Mouse (Mus musculus): ENCODE results near the gene Sgce.
"Not testable (repeated sequence)": the region's sequence is repeated elsewhere in the genome, so short reads cannot be mapped to it uniquely, and the experiment has no call there.

The Sgce gene

DNA sequence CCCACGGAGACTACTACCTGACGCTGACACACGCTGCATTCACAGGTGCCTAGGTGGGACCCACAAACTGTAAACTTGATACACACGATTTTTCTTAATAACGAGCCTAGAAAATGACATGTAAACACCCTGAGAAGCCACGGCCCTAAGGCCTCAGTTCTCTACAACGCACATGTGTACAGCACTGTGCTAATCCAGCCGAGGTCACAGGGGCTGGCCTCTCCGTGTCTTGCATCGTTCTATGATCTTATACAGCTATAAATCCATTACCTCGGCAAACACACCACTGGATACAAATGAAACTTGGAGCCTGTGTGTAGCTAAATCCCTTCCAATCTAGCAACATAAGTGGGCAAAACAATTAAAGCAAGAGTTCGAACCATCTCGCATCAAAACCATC, 24.3 kb downstream of the Sgce start:
- in situ Hi-C loops (cut with MboI, MseI): no loop called here

- in situ Hi-C loops (cut with MboI, MseI): no loop called here
Observed at GRCm38 (mm10) chr6:4722142-4722541, 24.9 kb downstream of the Sgce start.

- in situ Hi-C loops (cut with MboI, MseI): no loop called here
Observed at GRCm38 (mm10) chr6:4717344-4717743, 29.7 kb downstream of the Sgce start.

- in situ Hi-C loops (cut with MboI, MseI): no loop called here
Observed at GRCm38 (mm10) chr6:4716171-4716570, 30.8 kb downstream of the Sgce start.

DNA sequence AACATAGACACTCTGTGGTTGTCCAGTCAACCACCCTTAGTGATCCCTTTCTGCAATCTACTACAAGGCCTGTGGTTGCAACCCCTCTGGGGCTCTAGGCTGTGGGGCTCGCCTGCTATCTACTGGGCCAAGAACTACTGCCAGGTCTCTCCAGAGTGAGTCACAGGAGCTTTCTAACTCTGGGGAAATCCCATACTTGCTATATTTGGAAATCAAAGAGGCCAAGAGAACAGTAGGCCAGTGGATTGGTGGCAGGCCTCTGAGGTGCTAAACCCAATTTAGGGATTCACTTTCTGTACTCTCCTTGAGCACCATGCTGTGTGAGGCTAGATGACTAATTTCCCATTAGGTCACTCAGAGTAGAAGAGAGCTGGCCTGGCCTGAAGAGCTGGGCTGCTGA, 38.0 kb downstream of the Sgce start:
- in situ Hi-C loops (cut with MboI, MseI): no loop called here

DNA sequence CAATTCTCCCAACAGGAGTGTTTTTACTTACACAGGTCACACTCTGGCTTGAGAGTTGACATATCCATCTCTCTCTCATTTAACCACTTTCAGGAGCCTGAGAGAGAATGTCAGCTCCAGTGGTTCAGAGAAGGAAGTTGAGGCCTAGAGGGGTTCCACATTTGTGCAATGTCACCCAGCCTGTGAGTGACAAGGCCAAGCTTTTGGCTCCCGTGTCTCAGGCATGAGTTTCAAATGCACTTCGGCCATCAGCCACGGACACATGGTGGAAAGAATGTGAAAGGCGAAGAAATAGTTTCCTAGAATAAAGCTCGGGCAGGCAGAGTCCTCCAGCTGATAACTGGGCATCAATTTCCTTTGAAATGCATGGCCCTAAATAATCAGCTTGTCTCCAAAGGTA, 40.6 kb downstream of the Sgce start:
- in situ Hi-C loops (cut with MboI, MseI): no loop called here

DNA sequence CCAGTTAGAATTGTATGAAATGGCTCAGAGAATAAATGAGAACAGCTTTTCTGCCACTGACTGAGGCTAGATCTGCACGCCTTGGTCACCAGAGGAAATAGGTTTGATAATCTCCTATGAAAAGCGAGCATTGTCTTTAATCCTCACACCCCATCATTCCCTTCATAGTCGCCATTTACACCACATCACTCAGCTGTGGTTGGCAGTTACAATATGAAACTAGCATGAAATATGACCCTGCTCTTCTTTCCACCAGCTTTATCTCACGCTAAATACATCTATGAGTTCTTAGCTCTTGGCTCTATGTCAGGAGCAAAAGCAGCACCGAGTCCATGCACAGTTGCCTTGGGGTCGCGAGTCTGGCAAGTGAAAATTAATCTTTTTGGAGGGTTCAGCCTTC, 43.1 kb downstream of the Sgce start:
- in situ Hi-C loops (cut with MboI, MseI): no loop called here

DNA sequence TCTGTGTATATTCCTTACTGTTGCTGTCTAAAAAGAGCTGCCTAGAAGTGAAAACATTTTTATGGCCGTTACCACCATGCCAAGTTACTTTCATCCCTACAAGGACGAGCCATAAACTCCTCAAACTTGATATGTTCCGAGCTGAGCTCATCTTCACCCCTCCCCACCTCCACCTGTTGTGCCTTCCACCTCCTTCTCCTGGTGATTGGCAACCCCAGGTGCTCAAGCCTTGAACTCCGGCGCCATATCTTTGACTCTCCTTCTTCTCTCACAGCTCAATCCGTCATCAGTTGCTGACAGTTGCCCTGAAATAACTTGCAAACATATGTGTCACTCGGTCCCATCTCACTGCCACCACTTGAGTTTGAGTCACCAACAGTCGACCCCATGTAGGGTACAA, 45.4 kb downstream of the Sgce start:
- in situ Hi-C loops (cut with MboI, MseI): no loop called here

DNA sequence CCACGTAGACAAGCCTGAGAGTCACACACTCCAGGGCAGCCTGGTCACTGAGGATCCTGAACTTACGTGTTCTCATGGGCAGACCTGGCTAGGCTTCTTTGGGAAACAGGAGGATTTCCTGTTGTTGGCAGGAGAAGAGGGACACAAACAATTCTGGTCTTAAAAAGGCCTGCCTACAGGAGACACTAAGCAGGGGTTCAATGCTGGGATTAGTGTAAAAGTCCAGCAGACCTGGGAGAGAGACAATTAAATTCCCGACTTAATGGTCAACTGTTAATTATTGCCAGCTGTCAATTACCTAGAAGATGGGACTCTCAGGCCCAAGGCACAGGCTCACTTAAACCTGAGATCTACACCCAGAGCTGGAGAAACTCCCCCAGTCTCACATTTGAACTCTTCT, 51.2 kb downstream of the Sgce start:
- in situ Hi-C loops (cut with MboI, MseI): no loop called here

DNA sequence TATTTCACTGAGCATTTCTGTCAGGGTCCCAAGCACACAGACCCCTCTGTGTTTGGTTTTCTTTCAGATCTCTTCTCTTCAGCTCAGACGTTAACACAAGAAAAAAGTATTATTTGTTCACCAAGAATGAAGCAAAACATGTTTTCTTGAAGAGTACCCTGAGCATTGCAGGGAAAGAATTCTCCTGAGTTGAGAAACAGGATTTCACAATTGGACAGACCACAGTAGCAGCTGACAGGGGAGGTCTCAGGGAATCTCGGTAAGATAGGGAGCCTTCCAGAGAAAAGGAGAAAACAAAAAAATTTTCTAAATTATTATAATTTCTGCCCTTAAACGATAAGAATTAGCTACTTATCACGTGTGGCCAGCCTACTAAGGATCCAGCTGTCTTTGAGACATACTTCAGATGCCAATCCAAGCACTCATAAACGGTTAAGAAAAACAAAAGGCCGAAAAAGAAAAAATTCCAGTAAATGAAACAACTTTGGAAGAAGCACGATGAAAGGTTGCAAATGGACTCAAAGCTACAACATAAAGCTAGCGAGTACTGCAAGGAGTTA, 52.3 kb downstream of the Sgce start:
- in situ Hi-C loops (cut with MboI, MseI): no loop called here

DNA sequence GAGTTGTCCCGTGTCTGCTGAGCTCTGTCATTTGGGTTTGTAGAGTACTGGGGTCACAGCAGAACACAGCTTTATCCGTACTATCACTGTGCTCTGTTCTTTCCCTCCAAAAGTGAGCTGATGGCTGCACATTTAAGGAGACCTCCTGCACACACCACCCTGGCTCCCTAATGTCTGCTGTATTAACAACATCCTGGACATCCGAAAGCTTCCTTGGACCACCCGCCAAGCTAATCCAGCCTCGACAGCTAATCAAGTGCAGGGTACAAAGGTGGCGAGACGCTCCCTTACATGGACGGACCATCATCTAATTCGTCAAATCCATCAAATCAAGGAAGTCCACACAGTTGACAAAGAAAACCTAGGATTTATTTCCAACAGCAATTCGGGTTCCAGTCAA, 53.5 kb downstream of the Sgce start:
- in situ Hi-C loops (cut with MboI, MseI): no loop called here

GRCm38 (mm10) chr6:4690438-4690837, 56.6 kb downstream of the Sgce start:
- in situ Hi-C loops (cut with MboI, MseI): no loop called here

DNA sequence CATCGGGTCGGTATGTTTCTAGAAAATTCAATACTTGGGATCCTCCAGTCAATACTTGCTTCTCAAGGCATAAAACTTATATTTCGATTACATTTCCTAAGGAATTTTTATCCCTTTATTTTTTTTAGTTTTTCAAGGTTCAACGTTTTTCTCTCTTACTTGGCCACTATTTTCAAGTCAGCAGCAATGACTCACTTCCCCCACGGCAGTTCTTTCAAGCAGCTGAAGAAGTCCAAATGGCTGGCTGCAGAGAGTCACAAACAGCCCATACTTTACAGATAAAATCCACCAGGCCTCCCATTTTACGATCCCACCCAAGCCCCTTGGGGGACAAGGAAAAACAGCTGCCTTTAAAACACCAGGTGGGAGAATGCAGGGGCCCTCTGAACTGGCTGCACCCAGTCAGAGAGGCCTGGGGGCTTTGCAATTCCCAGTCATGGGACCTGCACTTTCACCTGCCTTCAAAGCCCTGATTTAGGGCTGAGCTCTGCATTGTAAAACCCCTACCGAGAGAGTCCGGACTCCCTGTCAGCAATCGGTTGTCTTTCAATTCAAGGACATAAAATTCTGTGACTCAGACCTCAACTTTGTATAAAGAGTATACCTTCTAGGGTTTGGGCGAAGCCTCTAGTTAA, 62.2 kb downstream of the Sgce start:
- in situ Hi-C loops (cut with MboI, MseI): no loop called here

DNA sequence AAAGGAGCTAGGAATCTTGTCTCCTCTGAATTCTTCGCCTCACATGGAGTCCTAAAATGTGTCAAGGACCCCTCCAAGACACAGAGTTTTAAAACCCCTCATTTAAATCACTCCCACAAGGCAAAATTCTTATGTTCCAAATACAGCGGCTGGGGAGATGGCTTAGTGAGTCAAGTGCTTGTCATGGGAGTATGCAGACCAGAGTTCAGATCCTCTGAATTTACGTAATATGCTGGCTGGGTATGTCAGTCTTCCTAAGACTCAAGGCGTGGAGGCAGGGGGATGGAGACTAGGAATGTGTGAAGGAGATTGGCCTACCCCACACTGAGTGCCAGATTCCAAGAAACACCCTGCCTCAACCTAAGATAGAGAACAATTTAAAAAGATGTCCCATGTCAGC, 66.4 kb downstream of the Sgce start:
- in situ Hi-C loops (cut with MboI, MseI): no loop called here

- in situ Hi-C loops (cut with MboI, MseI): no loop called here
Observed at GRCm38 (mm10) chr6:4679981-4680380, 67.0 kb downstream of the Sgce start.

DNA sequence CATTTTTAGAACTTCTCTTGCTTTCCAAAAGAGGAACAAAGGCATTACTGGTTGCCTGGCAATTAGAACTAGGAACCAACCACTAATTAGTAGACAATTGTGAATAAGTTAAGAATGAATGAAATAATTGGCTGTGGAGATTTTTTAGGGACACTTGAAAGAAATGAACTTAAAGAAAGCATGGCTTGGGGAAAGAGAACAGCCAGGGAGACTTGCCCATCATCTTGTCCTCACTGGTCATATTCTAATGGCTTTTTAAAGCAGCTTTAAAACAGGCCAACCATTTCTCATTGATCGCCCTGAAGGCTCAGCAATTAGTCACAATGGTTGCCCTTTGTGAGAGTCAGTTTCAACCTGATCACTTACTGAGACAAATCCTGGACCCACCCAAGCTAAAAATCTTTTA, 69.6 kb downstream of the Sgce start:
- in situ Hi-C loops (cut with MboI, MseI): no loop called here

DNA sequence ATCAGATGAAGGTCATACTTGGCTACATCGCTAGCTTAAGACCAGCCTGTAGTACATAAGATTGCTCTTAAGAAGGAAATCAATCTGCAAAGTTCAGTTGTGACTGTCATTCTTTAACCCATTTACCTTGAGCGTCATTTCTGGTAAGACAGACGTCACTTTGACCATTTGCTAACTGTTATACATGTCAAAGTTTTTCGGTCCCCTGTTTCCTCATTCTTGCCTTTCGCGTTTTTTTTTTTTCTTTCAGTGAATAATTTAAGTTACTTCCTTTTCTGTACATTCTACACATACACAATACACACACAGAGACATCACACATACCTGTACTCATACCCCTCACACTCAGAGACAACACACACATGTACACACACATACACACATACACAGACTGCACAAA, 81.9 kb downstream of the Sgce start:
- in situ Hi-C loops (cut with MboI, MseI): no loop called here

DNA sequence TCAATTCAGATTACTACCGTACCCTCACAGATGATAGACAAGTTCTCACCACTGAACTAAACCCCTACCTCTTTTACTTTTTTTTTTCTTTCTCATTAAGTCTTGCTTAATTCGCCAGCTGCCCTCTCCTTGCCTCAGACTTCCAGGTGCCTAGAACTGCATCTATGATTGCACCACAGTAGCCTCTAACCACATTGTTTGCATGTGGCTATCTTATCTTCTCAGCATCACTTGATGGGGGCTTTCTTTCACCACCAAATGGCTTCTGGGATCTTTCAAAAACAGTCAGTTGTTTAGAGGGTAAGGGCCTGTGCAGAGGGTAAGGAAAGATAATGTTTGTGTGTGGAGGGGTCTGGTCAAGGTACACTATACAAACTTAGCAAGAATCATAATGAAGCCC, 82.7 kb downstream of the Sgce start:
- in situ Hi-C loops (cut with MboI, MseI): no loop called here

DNA sequence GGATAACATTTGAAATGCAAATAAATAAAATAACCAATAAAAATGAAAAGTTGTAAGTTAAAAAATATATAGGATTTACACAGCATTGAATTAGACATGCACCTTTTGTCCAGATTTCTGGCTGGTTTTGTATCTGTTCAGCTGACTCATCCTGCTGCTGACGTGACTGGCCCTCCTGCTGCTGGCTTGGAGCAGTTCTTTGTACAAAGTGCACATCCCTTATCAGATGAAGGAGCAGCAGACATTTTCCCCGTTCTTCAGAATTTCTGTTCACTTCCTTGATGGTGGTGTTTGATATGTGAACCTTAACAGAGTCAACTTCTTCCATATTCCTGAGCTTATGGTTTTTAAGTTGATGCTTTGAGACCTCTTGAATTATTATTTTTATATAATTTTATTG, 83.5 kb downstream of the Sgce start:
- in situ Hi-C loops (cut with MboI, MseI): no loop called here

DNA sequence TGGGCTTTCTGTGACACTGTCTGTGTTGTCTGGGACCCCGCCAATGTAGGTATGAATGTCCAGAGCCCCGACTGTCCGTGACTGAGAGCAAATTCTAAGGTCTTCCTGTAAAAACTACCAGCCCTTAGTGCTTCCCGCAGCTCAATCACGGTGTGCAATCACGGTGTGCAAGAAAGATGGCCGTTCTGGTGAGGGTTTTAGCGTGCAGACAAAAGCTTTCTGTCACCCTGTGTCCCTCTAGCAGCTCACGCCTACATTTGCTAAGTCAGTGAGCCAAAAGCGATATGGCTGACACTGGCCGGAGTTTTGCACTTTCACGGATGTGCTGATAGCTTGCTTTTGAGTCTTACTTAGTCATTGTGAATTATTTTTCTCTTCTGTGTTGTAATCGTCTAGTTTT, 88.1 kb downstream of the Sgce start:
- in situ Hi-C loops (cut with MboI, MseI): no loop called here

GRCm38 (mm10) chr6:4655924-4656323, 91.1 kb downstream of the Sgce start:
- in situ Hi-C loops (cut with MboI, MseI): no loop called here

DNA sequence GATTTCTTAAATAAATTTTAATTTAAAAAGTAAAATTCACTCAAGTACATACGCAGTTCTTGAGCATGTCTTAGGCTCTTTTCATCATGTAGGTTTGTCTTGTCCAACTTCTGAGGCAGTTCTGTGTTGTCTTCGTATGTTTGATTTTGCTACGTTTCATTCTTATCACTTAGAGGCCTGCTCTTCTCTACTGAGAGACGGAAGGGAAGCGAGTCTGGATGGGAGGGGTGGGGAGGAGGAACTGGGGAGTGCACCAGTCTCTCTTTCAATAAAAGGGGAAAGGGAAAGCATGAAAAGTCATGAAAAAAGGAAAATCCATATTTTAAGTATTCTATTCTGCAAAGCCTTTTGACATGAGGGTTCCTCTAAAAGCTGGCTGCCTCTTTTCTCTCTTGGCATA, 91.5 kb downstream of the Sgce start:
- in situ Hi-C loops (cut with MboI, MseI): no loop called here

DNA sequence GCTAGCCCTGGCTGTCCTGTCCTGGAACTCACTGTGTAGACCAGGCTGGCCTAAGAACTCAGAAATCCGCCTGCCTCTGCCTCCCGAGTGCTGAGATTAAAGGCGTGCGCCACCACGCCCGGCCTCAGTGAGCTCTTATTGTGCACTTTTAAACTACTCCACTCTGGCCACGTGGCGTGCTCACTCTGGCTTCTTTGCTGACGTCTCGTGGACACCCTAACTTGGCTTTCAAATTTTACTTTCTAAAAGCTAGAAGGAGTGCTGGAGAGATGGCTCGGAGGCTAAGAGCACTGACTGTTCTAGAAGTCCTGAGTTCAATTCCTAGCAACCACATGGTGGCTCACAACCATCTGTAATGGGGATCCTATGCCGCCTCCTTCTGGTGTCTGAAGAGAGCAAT, 93.3 kb downstream of the Sgce start:
- in situ Hi-C loops (cut with MboI, MseI): not testable (repeated sequence)

DNA sequence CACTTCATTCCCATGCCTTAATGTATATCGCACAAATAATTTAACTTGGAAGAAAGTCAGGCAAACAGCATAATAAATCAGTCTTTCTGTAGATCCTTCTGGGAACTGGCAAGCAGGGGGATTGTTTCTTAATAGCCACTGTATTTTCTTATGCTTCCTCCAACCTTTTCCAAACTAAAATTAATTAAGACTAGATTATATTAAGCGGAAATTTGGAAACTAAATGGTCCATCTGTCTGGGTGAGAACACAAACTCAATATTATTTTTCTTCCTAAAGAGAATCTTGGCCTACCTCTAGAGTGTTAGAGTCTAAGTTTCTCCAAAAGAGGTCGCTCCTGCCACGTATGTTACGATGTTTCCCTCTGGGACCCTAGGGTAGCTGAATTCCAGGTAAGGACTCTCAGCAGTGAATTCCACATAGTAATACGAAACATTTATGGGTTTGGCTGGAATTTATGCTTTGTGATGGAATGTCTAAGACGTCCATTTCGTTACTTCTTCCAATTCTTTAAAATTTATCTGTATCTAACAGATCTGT, 94.3 kb downstream of the Sgce start:
- in situ Hi-C loops (cut with MboI, MseI): no loop called here

Data from T-helper 2 cell (primary cell).